8 mouse cellular contexts compared by ENCODE assay signal in the genomic region with DNA sequence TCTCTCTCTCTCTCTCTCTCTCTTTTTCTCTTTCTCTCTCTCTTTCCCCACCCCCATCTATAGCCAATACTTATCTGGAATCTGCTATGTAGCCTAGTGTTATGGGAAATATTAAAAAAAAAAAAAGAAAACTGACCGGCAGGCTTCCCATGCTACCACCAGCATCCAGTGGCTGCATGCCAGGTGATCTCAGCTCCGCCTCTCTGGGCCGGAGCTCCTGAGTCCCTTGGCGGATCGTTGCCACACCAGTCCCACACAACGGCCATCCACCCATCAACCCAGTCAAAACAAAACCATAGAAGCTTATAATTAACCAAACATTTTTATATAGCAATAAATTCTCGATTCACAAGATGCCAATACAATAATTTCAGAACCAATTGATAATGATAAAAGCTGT.
"Had no signal": no experiment of that assay in that cellular context is flagged by ENCODE, and none has a peak within 500 bp of the region (broad histone marks: within the 10 kb centered on the region; RNA-seq: fewer than 3 reads in every experiment).

No protein-coding gene starts in this region.

- DNase-seq: kidney, adult 8-10 months; kidney, postnatal 36 days; layer of hippocampus, adult 9-11 months; layer of hippocampus, postnatal 36 days; right cerebral cortex, postnatal 14 days; thymus, postnatal 14 days had no signal

- ATAC-seq: intestine, postnatal 0 days; midbrain, embryonic 13.5 days had no signal
